Mouse (Mus musculus): Measurements from ENCODE around the gene Ucp2. TPM values are rescaled to one million over a fixed set of nuclear protein-coding genes. Genes with fewer than 3 reads are reported as not detected.

The Ucp2 gene
- polyA plus RNA-seq, 1 experiment from 2014 or later, result 77.2 TPM

Other genes starting within 250 kb of the Ucp2 start
- gene P4ha3, start 207.8 kb upstream of the Ucp2 start, polyA plus RNA-seq (2014; fragmentation: Nextera tagmentation; extraction: Ambion mirVana), result 10.5 and 12.6 TPM in 2 replicates
- 20.5 and 21.3 TPM in 2 replicates for gene C2cd3, start 121.1 kb upstream of the Ucp2 start, polyA plus RNA-seq (2014; fragmentation: Nextera tagmentation; extraction: Ambion mirVana)
- gene Ppme1, start 121.0 kb upstream of the Ucp2 start, polyA plus RNA-seq (2014; fragmentation: Nextera tagmentation; extraction: Ambion mirVana), result 155 and 162 TPM in 2 replicates
- not detected in 2 replicates for gene Ucp3, start 20.3 kb upstream of the Ucp2 start, polyA plus RNA-seq (2014; fragmentation: Nextera tagmentation; extraction: Ambion mirVana)
- 6.6 and 10.8 TPM in 2 replicates for gene Dnajb13, start 21.6 kb downstream of the Ucp2 start, polyA plus RNA-seq (2014; fragmentation: Nextera tagmentation; extraction: Ambion mirVana)
- gene Coa4, start 43.7 kb downstream of the Ucp2 start, polyA plus RNA-seq (2014; fragmentation: Nextera tagmentation; extraction: Ambion mirVana), result 14.8 and 16.9 TPM in 2 replicates
- gene Rab6a, start 114.1 kb downstream of the Ucp2 start, polyA plus RNA-seq (2014; fragmentation: Nextera tagmentation; extraction: Ambion mirVana), result 321 and 383 TPM in 2 replicates
- 86.0 and 89.5 TPM in 2 replicates for gene Mrpl48, start 115.0 kb downstream of the Ucp2 start, polyA plus RNA-seq (2014; fragmentation: Nextera tagmentation; extraction: Ambion mirVana)
- 18.7 and 20.9 TPM in 2 replicates for gene Plekhb1, start 169.1 kb downstream of the Ucp2 start, polyA plus RNA-seq (2014; fragmentation: Nextera tagmentation; extraction: Ambion mirVana)
- 117 and 124 TPM in 2 replicates for gene Fam168a, start 213.3 kb downstream of the Ucp2 start, polyA plus RNA-seq (2014; fragmentation: Nextera tagmentation; extraction: Ambion mirVana)